Mouse (Mus musculus) liver, postnatal 0 days (tissue): Measurements from ENCODE around the gene Rundc3a.

Source experiments
- CTCF ChIP-seq: sonication (generic); IDR thresholded peaks from 2 replicates; pipeline ENCODE4 v1.5.1; 2016; ENCODE audit warnings: antibody characterized with exemption, low read depth
- EP300 ChIP-seq: IDR thresholded peaks from 2 replicates; pipeline ENCODE4 v1.6.1; 2016; ENCODE audit warnings: antibody characterized with exemption, low read depth, mild to moderate bottlenecking

DNA sequence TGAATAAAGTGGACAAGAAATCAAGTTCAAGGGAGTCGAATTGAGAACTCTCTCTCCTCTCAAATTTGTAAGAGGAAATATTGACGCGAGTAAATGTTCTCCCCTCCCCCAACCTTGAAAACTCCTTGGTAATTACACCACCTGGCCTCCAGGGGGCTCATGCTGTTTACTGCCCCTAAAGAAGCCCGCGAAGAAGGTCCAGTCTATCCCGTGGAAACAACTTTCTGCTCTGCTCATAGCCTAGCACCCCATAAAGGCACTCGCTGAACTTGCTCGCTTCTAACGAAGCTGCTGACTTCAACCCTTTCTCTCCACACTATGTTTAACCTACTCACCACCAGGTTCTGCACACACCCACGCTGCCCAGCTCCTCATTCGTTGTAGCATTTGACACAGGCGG is 16.0 kb upstream of the Rundc3a start:
- TF ChIP-seq CTCF (peak; percentile 71), EP300 (no peak)
